In the genomic region with DNA sequence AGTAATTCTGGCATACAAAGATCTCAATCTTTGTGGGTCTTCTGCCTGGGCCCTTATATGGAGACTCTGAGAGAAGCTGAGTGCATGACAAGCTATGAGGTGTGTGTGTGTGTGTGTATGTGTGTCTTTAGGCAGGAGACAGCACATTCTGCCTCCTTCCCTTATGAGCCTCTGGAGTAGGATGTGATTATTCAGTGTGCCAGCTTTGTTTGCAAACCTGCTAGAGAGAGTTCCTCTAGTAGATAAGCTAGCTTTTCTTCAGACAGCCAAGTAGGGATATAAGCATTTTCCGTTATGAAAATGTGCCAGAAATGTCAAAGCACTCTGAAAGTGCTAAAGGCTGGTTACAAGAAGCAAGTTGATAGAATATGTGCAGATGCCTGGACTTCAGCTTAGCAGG, we compare ENCODE assay signal across 26 mouse cellular contexts.
"Had no signal": no experiment of that assay in that cellular context is flagged by ENCODE, and none has a peak within 500 bp of the region (broad histone marks: within the 10 kb centered on the region; RNA-seq: fewer than 3 reads in every experiment).

No protein-coding gene starts in this region.

- DNase-seq: gastrocnemius, adult 2 months; gastrocnemius, postnatal 10 days; gastrocnemius, postnatal 25 days; heart, adult 18-20 months; heart, postnatal 14 days; heart, postnatal 36 days; kidney, adult 11 months; kidney, adult 2 months; kidney, adult 9 months; kidney, postnatal 14 days; kidney, postnatal 36 days; liver; liver, embryonic 13.5 days had no signal

- H3K9me3 ChIP-seq: heart, embryonic 13.5 days; heart, embryonic 15.5 days; hindbrain, embryonic 15.5 days; kidney, embryonic 15.5 days; limb, embryonic 10.5 days; limb, embryonic 12.5 days; liver, embryonic 13.5 days; liver, embryonic 15.5 days had no signal

- ATAC-seq: hindbrain, postnatal 0 days; intestine, embryonic 16.5 days had no signal

- H3K27ac ChIP-seq: gastrocnemius, adult 2 months; heart, embryonic 13.5 days; heart, embryonic 15.5 days; hindbrain, embryonic 15.5 days; hindbrain, postnatal 0 days; kidney, embryonic 15.5 days; kidney, postnatal 0 days; left cerebral cortex, adult 2 months; limb, embryonic 10.5 days; limb, embryonic 12.5 days; liver, embryonic 13.5 days; liver, embryonic 15.5 days had no signal

- H3K9ac ChIP-seq: heart, embryonic 13.5 days; heart, embryonic 15.5 days; hindbrain, embryonic 15.5 days; kidney, embryonic 15.5 days; limb, embryonic 12.5 days; liver, embryonic 13.5 days; liver, embryonic 15.5 days had no signal

- H3K4me3 ChIP-seq: gastrocnemius, adult 2 months; heart, embryonic 13.5 days; heart, embryonic 15.5 days; hindbrain, embryonic 15.5 days; kidney, embryonic 15.5 days; left cerebral cortex, adult 2 months; limb, embryonic 10.5 days; limb, embryonic 12.5 days; liver, embryonic 13.5 days; liver, embryonic 15.5 days had no signal

- H3K4me2 ChIP-seq: heart, embryonic 11.5 days; heart, embryonic 13.5 days; heart, embryonic 15.5 days; hindbrain, embryonic 15.5 days; kidney, embryonic 15.5 days; limb, embryonic 12.5 days; liver, embryonic 11.5 days; liver, embryonic 13.5 days; liver, embryonic 15.5 days had no signal

- H3K4me1 ChIP-seq: heart, embryonic 13.5 days; heart, embryonic 15.5 days; kidney, embryonic 15.5 days; limb, embryonic 10.5 days; limb, embryonic 12.5 days; liver, embryonic 13.5 days; liver, embryonic 15.5 days had no signal

- H3K27me3 ChIP-seq: heart, embryonic 13.5 days; heart, embryonic 15.5 days; hindbrain, embryonic 15.5 days; kidney, embryonic 15.5 days; limb, embryonic 12.5 days; liver, embryonic 13.5 days; liver, embryonic 15.5 days had no signal

- H3K36me3 ChIP-seq: heart, embryonic 13.5 days; heart, embryonic 15.5 days; hindbrain, embryonic 15.5 days; kidney, embryonic 15.5 days; limb, embryonic 10.5 days; limb, embryonic 12.5 days; liver, embryonic 13.5 days; liver, embryonic 15.5 days had no signal
